Mouse (Mus musculus): ENCODE data around the gene Eif4e.

Eif4e gene

GRCm38 (mm10) chr3:138526073-138526915 lies at the start of gene Eif4e:
TSS of gene Eif4e (plus strand) at chr3:138526179.
- DNase-seq (ENCODE audit: low spot score), result peak; percentile 54

GRCm38 (mm10) chr3:138479489-138479888 lies 46.5 kb upstream of the Eif4e start:
- DNase-seq (ENCODE audit: low spot score), result no peak

- DNase-seq (ENCODE audit: low spot score), result no peak
Observed at GRCm38 (mm10) chr3:138481526-138482284, 44.3 kb upstream of the Eif4e start.

GRCm38 (mm10) chr3:138483240-138483639 lies 42.7 kb upstream of the Eif4e start:
- DNase-seq (ENCODE audit: low spot score), result no peak

- DNase-seq (ENCODE audit: low spot score), result no peak
Observed at GRCm38 (mm10) chr3:138488584-138489326, 37.2 kb upstream of the Eif4e start.

- DNase-seq (ENCODE audit: low spot score), result peak; percentile 96
Observed at GRCm38 (mm10) chr3:138489327-138490033, 36.5 kb upstream of the Eif4e start, which contains the start of gene Metap1. TSS of gene Metap1 (minus strand) at chr3:138489515.

- no peak for DNase-seq (ENCODE audit: low spot score)
Observed at GRCm38 (mm10) chr3:138490034-138490337, 36.0 kb upstream of the Eif4e start.

- no peak for DNase-seq (ENCODE audit: low spot score)
Observed at GRCm38 (mm10) chr3:138493668-138494067, 32.3 kb upstream of the Eif4e start.

GRCm38 (mm10) chr3:138494565-138494964 lies 31.4 kb upstream of the Eif4e start:
- DNase-seq (ENCODE audit: low spot score), result no peak

GRCm38 (mm10) chr3:138495166-138496145 lies 30.5 kb upstream of the Eif4e start:
- DNase-seq (ENCODE audit: low spot score), result no peak

GRCm38 (mm10) chr3:138498731-138499130 lies 27.2 kb upstream of the Eif4e start:
- DNase-seq (ENCODE audit: low spot score), result no peak

GRCm38 (mm10) chr3:138499854-138500740 lies 25.9 kb upstream of the Eif4e start:
- no peak for DNase-seq (ENCODE audit: low spot score)

GRCm38 (mm10) chr3:138503754-138504153 lies 22.2 kb upstream of the Eif4e start:
- no peak for DNase-seq (ENCODE audit: low spot score)

- no peak for DNase-seq (ENCODE audit: low spot score)
Observed at GRCm38 (mm10) chr3:138506749-138507148, 19.2 kb upstream of the Eif4e start.

- no peak for DNase-seq (ENCODE audit: low spot score)
Observed at GRCm38 (mm10) chr3:138509581-138509980, 16.4 kb upstream of the Eif4e start.

GRCm38 (mm10) chr3:138510471-138510870 lies 15.5 kb upstream of the Eif4e start:
- DNase-seq (ENCODE audit: low spot score), result no peak

- DNase-seq (ENCODE audit: low spot score), result no peak
Observed at GRCm38 (mm10) chr3:138513243-138513642, 12.7 kb upstream of the Eif4e start.

- no peak for DNase-seq (ENCODE audit: low spot score)
Observed at GRCm38 (mm10) chr3:138514749-138515148, 11.2 kb upstream of the Eif4e start.

- DNase-seq (ENCODE audit: low spot score), result peak; percentile 54
Observed at GRCm38 (mm10) chr3:138515656-138516370, 10.2 kb upstream of the Eif4e start.
